In the genomic region with DNA sequence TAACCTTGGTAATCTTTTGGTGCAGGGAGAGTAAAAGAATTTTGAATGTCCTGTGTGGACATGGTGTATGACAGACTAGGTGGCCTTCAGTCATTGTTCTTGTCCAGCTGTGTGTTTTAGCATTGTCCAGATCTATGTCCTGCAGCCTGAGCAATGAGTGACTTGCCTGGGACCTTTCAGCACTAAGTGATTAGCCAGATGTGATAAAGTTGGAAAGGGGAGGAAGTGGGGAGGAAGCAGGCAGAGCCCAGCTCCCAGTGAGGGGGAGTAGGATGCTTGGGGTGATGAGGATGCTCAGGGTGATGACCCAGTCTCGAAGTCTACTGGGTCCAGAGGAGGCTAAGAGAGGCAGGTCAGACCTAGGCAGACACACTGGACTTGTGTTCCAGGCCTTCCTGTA, we compare ENCODE assay signal across 15 mouse cellular contexts. TPM values are rescaled to one million over a fixed set of nuclear protein-coding genes. Genes with fewer than 3 reads are reported as not detected.
"Had no signal": no experiment of that assay in that cellular context is flagged by ENCODE, and none has a peak within 500 bp of the region (broad histone marks: within the 10 kb centered on the region; RNA-seq: fewer than 3 reads in every experiment).

No protein-coding gene starts in this region.

- H3K9me3 ChIP-seq: limb, embryonic 10.5 days; liver, embryonic 15.5 days; midbrain, embryonic 10.5 days; neural tube, embryonic 15.5 days had no signal

- H3K4me3 ChIP-seq: left cerebral cortex, adult 2 months; limb, embryonic 10.5 days; liver, embryonic 15.5 days; midbrain, embryonic 10.5 days; myocyte; neural tube, embryonic 15.5 days had no signal

- H3K27ac ChIP-seq: kidney, postnatal 0 days; left cerebral cortex, adult 2 months; limb, embryonic 10.5 days; liver, embryonic 15.5 days; midbrain, embryonic 10.5 days; neural tube, embryonic 15.5 days; stomach, postnatal 0 days had no signal

- DNase-seq: lung, embryonic 14.5 days; lung, postnatal 10 days; lung, postnatal 4 days; midbrain, embryonic 14.5 days; thymus, postnatal 4 days had no signal

- H3K27me3 ChIP-seq: liver, embryonic 15.5 days; neural tube, embryonic 15.5 days had no signal

- H3K4me2 ChIP-seq: liver, embryonic 15.5 days; lung, embryonic 14.5 days; neural tube, embryonic 15.5 days had no signal

- H3K9ac ChIP-seq: liver, embryonic 15.5 days; lung, embryonic 14.5 days; neural tube, embryonic 15.5 days had no signal

RNA-seq across cellular contexts. Expression of gene Cryba1, which starts 54.2 kb away (rescaled TPM):
- polyA plus RNA-seq: kidney, postnatal 0 days; large intestine, adult 2 months; limb, embryonic 10.5 days; limb, embryonic 14.5 days; liver, embryonic 15.5 days; lung, embryonic 14.5 days; myocyte; stomach, postnatal 0 days had no signal
